Mouse (Mus musculus) E14TG2a.4 (cell line): ENCODE results near the gene Pde4dip.

ENCODE experiments used
- H3K27me3 ChIP-seq: 2 replicates; pipeline ENCODE4 v1.6.1; 2014; ENCODE audit warnings: low read length, control low read depth; ENCODE audit not compliant: insufficient read depth
- H3K36me3 ChIP-seq: 2 replicates; pipeline ENCODE4 v1.6.1; 2014; ENCODE audit warnings: low read length, control low read depth; ENCODE audit not compliant: insufficient read depth
- H3K4me1 ChIP-seq: replicated peaks from 2 replicates; pipeline ENCODE4 v1.6.1; 2014; ENCODE audit warnings: low read depth, low read length, control low read depth
- H3K4me3 ChIP-seq: replicated peaks from 2 replicates; pipeline ENCODE4 v1.5.1; 2014; ENCODE audit warnings: mild to moderate bottlenecking, low read length
- H3K9me3 ChIP-seq: 2 replicates; pipeline ENCODE4 v1.6.1; 2014; ENCODE audit warnings: low read length, control low read depth
- CTCF ChIP-seq: conservative IDR thresholded peaks from 2 replicates; pipeline ENCODE4 v1.5.1; 2014; ENCODE audit warnings: low read length
- NANOG ChIP-seq: IDR thresholded peaks from 2 replicates; pipeline ENCODE4 v1.6.1; 2014; ENCODE audit warnings: borderline replicate concordance, low read length, mixed read lengths
- POU5F1 ChIP-seq: IDR thresholded peaks from 2 replicates; pipeline ENCODE4 v1.6.1; 2014; ENCODE audit warnings: low read length, borderline replicate concordance

Gene Pde4dip

GRCm38 (mm10) chr3:97824744-97825143 lies 63.8 kb downstream of the Pde4dip start:
- Histone ChIP-seq H3K4me1 (peaks cover 23% of the 10 kb centered on the region), H3K4me3 (peak overlapping the region; percentile 74; the same call in 1 of the 2 replicates), H3K9me3 (no peaks in the 10 kb centered on the region), H3K36me3 (no peaks in the 10 kb centered on the region), H3K27me3 (peaks cover 60% of the 10 kb centered on the region)
- TF ChIP-seq POU5F1, result no peak
- TF ChIP-seq NANOG, result no peak
- no peak for TF ChIP-seq CTCF

- H3K4me1 ChIP-seq, result peaks cover 27% of the 10 kb centered on the region
- H3K4me3 ChIP-seq, result peak overlapping the region; percentile 74
- no peaks in the 10 kb centered on the region for H3K36me3 ChIP-seq
- H3K9me3 ChIP-seq, result no peaks in the 10 kb centered on the region
- H3K27me3 ChIP-seq, result peaks cover 55% of the 10 kb centered on the region
- TF ChIP-seq NANOG (no peak), POU5F1 (no peak), CTCF (no peak)
Measured at GRCm38 (mm10) chr3:97824011-97824711, 64.3 kb downstream of the Pde4dip start.

DNA sequence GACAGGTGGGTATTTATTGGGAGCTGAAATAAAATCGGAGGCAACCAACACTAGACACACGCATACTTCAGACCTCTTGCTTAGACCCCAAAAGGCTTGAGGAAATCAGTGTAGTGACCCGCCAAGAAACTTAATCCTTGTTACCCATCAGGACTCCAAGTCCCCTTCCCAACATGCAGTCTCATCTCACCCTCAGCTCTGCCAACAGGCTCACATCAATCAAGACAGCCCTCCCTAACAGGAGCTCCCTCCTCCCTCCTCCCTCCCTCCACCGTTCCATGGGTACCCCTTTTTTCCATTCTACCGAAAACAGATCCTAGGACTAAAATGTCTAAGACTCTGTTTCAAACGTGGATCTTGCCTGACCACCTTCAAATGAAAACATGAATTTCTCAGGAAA lies 65.1 kb downstream of the Pde4dip start:
- H3K4me1 ChIP-seq, result peaks cover 33% of the 10 kb centered on the region
- TF ChIP-seq POU5F1, result no peak
- no peak for TF ChIP-seq CTCF
- TF ChIP-seq NANOG, result no peak
- H3K9me3 ChIP-seq, result no peaks in the 10 kb centered on the region
- H3K27me3 ChIP-seq, result peaks cover 48% of the 10 kb centered on the region
- peak overlapping the region; percentile 74 for H3K4me3 ChIP-seq
- H3K36me3 ChIP-seq, result no peaks in the 10 kb centered on the region

DNA sequence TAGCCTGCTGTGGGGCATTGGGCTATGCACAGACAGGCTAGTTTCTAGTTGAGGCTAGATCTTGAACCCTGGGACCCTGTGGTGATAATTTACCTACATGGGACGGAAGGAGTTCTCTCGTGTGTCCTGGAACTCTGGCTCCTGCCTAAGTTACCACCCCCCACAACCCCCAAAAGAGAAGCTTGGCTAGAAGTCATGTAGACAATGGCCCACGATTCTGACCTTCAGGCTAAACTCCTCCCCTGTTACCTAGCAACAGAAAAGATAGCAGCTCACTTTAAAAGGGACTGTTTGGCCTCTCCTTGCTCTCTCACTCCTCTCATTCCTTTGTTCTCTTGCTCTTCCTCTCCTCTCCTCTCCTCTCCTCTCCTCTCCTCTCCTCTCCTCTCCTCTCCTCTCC lies 69.5 kb downstream of the Pde4dip start:
- Histone ChIP-seq H3K4me3 (no peak overlapping the region), H3K27me3 (peaks cover 33% of the 10 kb centered on the region), H3K4me1 (peaks cover 22% of the 10 kb centered on the region), H3K36me3 (no peaks in the 10 kb centered on the region), H3K9me3 (no peaks in the 10 kb centered on the region)
- no peak for TF ChIP-seq NANOG
- no peak for TF ChIP-seq CTCF
- TF ChIP-seq POU5F1, result no peak

DNA sequence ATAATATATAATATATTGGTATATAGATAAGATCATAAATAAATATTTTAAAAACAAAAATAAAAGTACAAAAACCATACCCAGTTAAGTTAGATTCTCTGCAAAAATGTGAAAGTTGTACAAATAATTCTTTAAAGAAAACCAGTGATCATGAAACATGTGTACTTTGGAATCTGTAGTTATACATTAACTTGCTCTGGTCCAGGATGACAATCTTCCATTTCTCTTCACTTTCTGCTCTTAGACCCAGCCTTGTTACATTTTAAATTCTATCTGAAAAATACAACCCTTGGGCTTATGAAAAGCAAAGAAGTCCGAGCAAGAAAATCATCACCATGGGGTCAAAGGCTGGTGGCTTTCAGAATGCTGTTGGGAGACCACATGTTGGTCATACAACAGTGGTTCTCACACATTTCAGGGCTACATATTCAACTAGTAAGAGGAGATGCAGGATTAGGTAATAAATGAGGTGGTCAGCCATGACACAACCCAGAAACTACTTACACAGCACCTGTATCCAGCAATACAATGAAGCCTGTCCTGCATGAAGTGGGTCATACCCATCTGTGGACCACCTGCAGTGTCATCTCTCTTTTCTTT lies 70.0 kb downstream of the Pde4dip start:
- Histone ChIP-seq H3K9me3 (no peaks in the 10 kb centered on the region), H3K36me3 (no peaks in the 10 kb centered on the region), H3K27me3 (peaks cover 31% of the 10 kb centered on the region), H3K4me1 (peaks cover 16% of the 10 kb centered on the region), H3K4me3 (no peak overlapping the region)
- TF ChIP-seq NANOG, result no peak
- no peak for TF ChIP-seq CTCF
- no peak for TF ChIP-seq POU5F1

DNA sequence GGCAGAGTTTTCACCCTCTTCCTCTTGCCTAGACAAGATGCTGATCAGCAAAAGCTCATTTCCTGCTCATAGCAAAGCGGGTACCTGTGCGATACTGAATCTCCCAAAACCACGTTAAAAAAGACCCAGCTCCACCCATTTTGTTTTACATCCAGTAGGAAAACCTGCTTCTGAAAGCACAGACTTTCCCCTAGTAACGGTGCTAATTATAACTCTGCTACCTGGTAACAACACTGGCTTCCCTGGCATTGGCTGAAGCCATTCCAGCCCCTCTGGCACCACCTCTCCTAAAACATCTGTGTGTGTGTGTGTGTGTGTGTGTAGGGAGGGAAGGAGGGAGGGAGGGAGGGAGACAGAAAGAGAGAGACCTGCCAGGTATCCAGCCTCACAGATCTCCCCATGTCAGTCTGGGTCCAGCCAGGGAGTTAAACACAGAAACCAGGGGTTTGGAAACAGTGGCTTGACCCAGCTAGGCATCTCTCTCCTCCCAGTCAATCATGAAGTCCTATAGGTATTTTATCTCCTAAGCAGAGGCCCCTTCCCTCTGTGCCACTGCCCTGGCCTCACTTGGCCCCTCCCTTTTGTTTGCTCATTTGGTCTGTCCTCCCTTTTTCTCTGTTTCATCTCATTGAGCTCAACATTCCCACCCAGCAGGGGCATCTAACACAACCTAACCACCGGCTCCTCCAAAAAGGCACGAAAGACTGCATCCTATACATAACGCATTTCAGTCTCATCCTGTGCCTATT lies 76.7 kb downstream of the Pde4dip start:
- H3K9me3 ChIP-seq, result no peaks in the 10 kb centered on the region
- H3K27me3 ChIP-seq, result peaks cover 30% of the 10 kb centered on the region
- H3K4me1 ChIP-seq, result peaks cover 35% of the 10 kb centered on the region
- H3K36me3 ChIP-seq, result no peaks in the 10 kb centered on the region
- peak overlapping the region; percentile 37; the same call in 1 of the 2 replicates for H3K4me3 ChIP-seq
- TF ChIP-seq NANOG (no peak), CTCF (no peak), POU5F1 (no peak)

- H3K36me3 ChIP-seq, result no peaks in the 10 kb centered on the region
- peaks cover 35% of the 10 kb centered on the region for H3K4me1 ChIP-seq
- peak overlapping the region; percentile 37; the same call in 1 of the 2 replicates for H3K4me3 ChIP-seq
- peaks cover 30% of the 10 kb centered on the region for H3K27me3 ChIP-seq
- no peaks in the 10 kb centered on the region for H3K9me3 ChIP-seq
- TF ChIP-seq CTCF (no peak), NANOG (peak; percentile 61; the same call in 1 of the 2 replicates)
Measured at GRCm38 (mm10) chr3:97811158-97811557, 77.3 kb downstream of the Pde4dip start.

DNA sequence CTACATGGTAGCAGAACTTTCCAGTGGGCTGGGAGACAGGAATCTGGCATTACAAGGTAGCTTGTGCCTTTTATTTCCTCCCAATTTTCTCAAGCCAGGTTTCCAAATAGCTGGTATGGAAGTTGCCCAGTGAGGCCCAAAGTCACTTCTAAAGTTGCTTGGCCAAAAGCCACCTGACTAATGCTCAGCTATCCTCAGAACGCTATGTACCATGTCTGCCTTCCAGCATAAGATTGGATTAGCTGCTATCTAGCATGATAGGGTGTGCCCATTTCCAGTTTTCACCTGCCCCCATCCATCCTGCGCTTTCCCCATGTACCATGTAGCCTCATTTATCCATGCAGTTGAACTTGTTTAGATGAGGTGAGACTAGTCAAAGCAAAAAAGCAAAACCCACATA lies 78.2 kb downstream of the Pde4dip start:
- no peak for TF ChIP-seq NANOG
- no peak for TF ChIP-seq CTCF
- TF ChIP-seq POU5F1, result no peak
- H3K9me3 ChIP-seq, result no peaks in the 10 kb centered on the region

GRCm38 (mm10) chr3:97805559-97805958 lies 82.9 kb downstream of the Pde4dip start:
- H3K4me3 ChIP-seq, result no peak overlapping the region
- H3K27me3 ChIP-seq, result peaks cover 8% of the 10 kb centered on the region
- TF ChIP-seq NANOG, result no peak
- TF ChIP-seq POU5F1, result no peak
- no peak for TF ChIP-seq CTCF
- no peaks in the 10 kb centered on the region for H3K9me3 ChIP-seq
- H3K36me3 ChIP-seq, result no peaks in the 10 kb centered on the region
- H3K4me1 ChIP-seq, result peaks cover 16% of the 10 kb centered on the region

More for the DNA sequence above, 78.2 kb downstream of the Pde4dip start:
- Histone ChIP-seq H3K4me1 (peaks cover 35% of the 10 kb centered on the region), H3K36me3 (no peaks in the 10 kb centered on the region), H3K27me3 (peaks cover 23% of the 10 kb centered on the region), H3K4me3 (no peak overlapping the region)
